Mouse (Mus musculus) liver, postnatal 0 days (tissue): ENCODE results near the gene Cfl2. TPM values are rescaled to one million over a fixed set of nuclear protein-coding genes. Genes with fewer than 3 reads are reported as not detected.
A peak's percentile ranks its signal among the peaks of the same experiment; 100 is the strongest.

ENCODE experiments used
- ATAC-seq: fragments of 200-750 bp; cut with Nextera tagmentation; 2 replicates; pipeline ENCODE4 v1.8.0; 2017; ENCODE audit warnings: mild to moderate bottlenecking, moderate library complexity
- DNase-seq: peaks from one replicate; pipeline ENCODE4 v3.0.0-alpha.2; 2016
- H3K27ac ChIP-seq: fragments of 300-500 bp; sonication (generic); 2 replicates; pipeline ENCODE4 v1.5.1; 2014; ENCODE audit warnings: antibody characterized with exemption, moderate library complexity, mild to moderate bottlenecking, low read depth
- H3K27me3 ChIP-seq: fragments of 300-500 bp; sonication (generic); 2 replicates; pipeline ENCODE4 v1.6.1; 2014; ENCODE audit warnings: low read length, control low read depth, mixed read lengths; ENCODE audit not compliant: insufficient read depth
- H3K36me3 ChIP-seq: fragments of 300-500 bp; sonication (generic); replicated peaks from 2 replicates; pipeline ENCODE4 v1.6.1; 2014; ENCODE audit warnings: mild to moderate bottlenecking, control low read depth, low read length, moderate library complexity, mixed read lengths; ENCODE audit not compliant: insufficient read depth
- H3K4me1 ChIP-seq: fragments of 300-500 bp; sonication (generic); 2 replicates; pipeline ENCODE4 v1.6.1; 2014; ENCODE audit warnings: antibody characterized with exemption, mild to moderate bottlenecking, control low read depth; ENCODE audit not compliant: insufficient read depth
- H3K4me2 ChIP-seq: fragments of 300-500 bp; sonication (generic); 2 replicates; pipeline ENCODE4 v1.6.1; 2014; ENCODE audit warnings: low read depth, mild to moderate bottlenecking, low read length, moderate library complexity, mixed read lengths
- H3K4me3 ChIP-seq: fragments of 300-500 bp; sonication (generic); 2 replicates; pipeline ENCODE4 v1.5.1; 2014; ENCODE audit warnings: low read depth, low read length
- H3K9ac ChIP-seq: fragments of 300-500 bp; sonication (generic); replicated peaks from 2 replicates; pipeline ENCODE4 v1.6.1; 2014; ENCODE audit warnings: mild to moderate bottlenecking, moderate library complexity
- H3K9me3 ChIP-seq: fragments of 300-500 bp; sonication (generic); 2 replicates; pipeline ENCODE4 v1.6.1; 2016; ENCODE audit warnings: mild to moderate bottlenecking, control low read depth, low read length, mixed read lengths
- CTCF ChIP-seq: sonication (generic); IDR thresholded peaks from 2 replicates; pipeline ENCODE4 v1.5.1; 2016; ENCODE audit warnings: antibody characterized with exemption, low read depth
- EP300 ChIP-seq: IDR thresholded peaks from 2 replicates; pipeline ENCODE4 v1.6.1; 2016; ENCODE audit warnings: antibody characterized with exemption, low read depth, mild to moderate bottlenecking
- WGBS: fragments of 180-500 bp; shearing (Covaris S2); extraction: QIAGEN DNeasy Blood & Tissue Kit; methylation state at CpG from one replicate; pipeline ENCODE4 v1.1.7; 2014; ENCODE audit not compliant: insufficient replicate concordance; 5-methylcytosine and 5-hydroxymethylcytosine counted together
- polyA plus RNA-seq: library from polyadenylated mRNA; unstranded; fragments of >200 nt; fragmentation: Nextera tagmentation; extraction: Ambion mirVana; gene quantifications from 2 replicates; pipeline ENCODE4 v1.2.1, GENCODE M21; 2015

Cfl2 gene
- polyA plus RNA-seq, 1 experiment from 2014 or later = 51.8 TPM

DNA sequence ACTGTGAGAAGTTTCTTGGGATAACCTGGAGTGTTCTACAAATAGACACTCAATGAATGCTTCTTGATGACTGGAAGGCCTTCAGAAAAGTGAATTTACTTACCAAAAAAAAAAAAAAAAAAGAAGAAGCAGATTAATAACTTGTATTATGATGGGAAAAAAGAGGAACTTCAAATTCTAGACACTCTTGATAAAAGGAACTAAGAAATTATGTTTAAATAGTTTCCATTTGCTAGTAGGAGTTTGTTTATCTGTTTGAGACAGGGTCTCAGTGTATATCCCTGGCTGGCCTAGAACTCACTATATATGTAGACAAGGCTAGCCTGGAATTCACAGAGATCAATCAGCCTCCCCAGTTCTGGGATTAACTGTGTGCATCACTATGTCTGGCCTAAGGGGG, 18.3 kb downstream of the Cfl2 start:
- ATAC-seq = no peak
- Histone ChIP-seq H3K4me2 (no peak overlapping the region), H3K9me3 (no peaks in the 10 kb centered on the region), H3K27me3 (no peaks in the 10 kb centered on the region), H3K4me3 (no peak overlapping the region), H3K36me3 (no peaks in the 10 kb centered on the region), H3K9ac (no peak overlapping the region), H3K4me1 (no peaks in the 10 kb centered on the region), H3K27ac (no peak overlapping the region)
- no peak for DNase-seq
- TF ChIP-seq CTCF = no peak
- TF ChIP-seq EP300 = no peak

DNA sequence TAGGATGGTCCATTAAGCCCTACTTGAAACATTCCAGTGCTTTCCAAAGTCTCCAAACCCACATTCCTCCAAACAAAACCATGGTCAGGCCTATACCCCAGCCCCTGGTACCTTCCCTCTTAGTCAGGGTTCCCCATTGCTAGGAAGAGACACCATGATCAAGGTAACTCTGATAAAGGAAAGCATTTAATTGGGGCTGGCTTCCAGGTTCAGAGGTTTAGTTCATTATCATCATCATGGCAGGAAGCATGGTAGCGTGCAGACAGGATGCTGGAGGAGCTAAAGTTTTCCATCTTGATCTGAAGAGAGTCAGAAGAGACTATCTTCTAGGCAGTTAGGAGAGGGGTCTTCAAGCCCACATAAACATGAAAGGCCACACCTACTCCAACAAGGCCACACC, 21.1 kb downstream of the Cfl2 start:
- H3K27ac ChIP-seq = no peak overlapping the region
- H3K4me1 ChIP-seq = no peaks in the 10 kb centered on the region
- H3K4me2 ChIP-seq = no peak overlapping the region
- ATAC-seq = no peak
- no peaks in the 10 kb centered on the region for H3K36me3 ChIP-seq
- WGBS = 79% methylated on average over 1 of the region's 1 CpGs
- no peak overlapping the region for H3K9ac ChIP-seq
- H3K4me3 ChIP-seq = no peak overlapping the region
- TF ChIP-seq EP300 = no peak
- H3K9me3 ChIP-seq = no peaks in the 10 kb centered on the region
- DNase-seq = no peak
- H3K27me3 ChIP-seq = no peaks in the 10 kb centered on the region

- 69% methylated on average over 2 of the region's 2 CpGs for WGBS
- Histone ChIP-seq H3K4me1 (0 out of 2 replicates have a peak, but pooled peaks cover 5% of the 10 kb centered on the region), H3K27ac (no peak overlapping the region), H3K36me3 (no peaks in the 10 kb centered on the region), H3K4me3 (no peak overlapping the region), H3K4me2 (no peak overlapping the region), H3K9ac (no peak overlapping the region), H3K9me3 (no peaks in the 10 kb centered on the region), H3K27me3 (no peaks in the 10 kb centered on the region)
- TF ChIP-seq EP300 (no peak), CTCF (no peak)
- DNase-seq = no peak
- no peak for ATAC-seq
Observed at GRCm38 (mm10) chr12:54839815-54840214, 22.9 kb downstream of the Cfl2 start.

DNA sequence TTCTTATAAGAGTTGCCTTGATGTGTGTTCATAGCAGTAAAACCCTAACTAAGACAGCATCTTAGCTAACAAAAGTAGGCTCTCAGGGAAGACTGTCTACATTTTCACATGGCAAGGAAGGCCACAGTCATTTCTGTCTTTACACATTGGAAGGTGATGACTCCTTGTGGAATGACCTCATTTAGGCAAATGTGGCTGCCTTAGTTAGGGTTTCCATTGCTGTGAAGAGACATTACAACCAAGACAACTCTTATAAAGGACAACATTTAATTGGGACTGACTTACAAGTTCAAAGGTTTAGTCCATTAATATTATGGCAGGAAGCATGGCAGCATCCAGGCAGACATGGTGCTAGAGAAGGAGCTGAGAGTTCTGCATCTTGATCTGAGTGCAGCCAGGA, 23.7 kb downstream of the Cfl2 start:
- ATAC-seq = no peak
- H3K9ac ChIP-seq = no peak overlapping the region
- no peak for DNase-seq
- H3K4me1 ChIP-seq = 0 out of 2 replicates have a peak, but pooled peaks cover 6% of the 10 kb centered on the region
- no peaks in the 10 kb centered on the region for H3K9me3 ChIP-seq
- H3K4me3 ChIP-seq = no peak overlapping the region
- H3K36me3 ChIP-seq = no peaks in the 10 kb centered on the region
- H3K27me3 ChIP-seq = no peaks in the 10 kb centered on the region
- no peak for TF ChIP-seq EP300
- no peak for TF ChIP-seq CTCF
- no peak overlapping the region for H3K27ac ChIP-seq
- H3K4me2 ChIP-seq = no peak overlapping the region

DNA sequence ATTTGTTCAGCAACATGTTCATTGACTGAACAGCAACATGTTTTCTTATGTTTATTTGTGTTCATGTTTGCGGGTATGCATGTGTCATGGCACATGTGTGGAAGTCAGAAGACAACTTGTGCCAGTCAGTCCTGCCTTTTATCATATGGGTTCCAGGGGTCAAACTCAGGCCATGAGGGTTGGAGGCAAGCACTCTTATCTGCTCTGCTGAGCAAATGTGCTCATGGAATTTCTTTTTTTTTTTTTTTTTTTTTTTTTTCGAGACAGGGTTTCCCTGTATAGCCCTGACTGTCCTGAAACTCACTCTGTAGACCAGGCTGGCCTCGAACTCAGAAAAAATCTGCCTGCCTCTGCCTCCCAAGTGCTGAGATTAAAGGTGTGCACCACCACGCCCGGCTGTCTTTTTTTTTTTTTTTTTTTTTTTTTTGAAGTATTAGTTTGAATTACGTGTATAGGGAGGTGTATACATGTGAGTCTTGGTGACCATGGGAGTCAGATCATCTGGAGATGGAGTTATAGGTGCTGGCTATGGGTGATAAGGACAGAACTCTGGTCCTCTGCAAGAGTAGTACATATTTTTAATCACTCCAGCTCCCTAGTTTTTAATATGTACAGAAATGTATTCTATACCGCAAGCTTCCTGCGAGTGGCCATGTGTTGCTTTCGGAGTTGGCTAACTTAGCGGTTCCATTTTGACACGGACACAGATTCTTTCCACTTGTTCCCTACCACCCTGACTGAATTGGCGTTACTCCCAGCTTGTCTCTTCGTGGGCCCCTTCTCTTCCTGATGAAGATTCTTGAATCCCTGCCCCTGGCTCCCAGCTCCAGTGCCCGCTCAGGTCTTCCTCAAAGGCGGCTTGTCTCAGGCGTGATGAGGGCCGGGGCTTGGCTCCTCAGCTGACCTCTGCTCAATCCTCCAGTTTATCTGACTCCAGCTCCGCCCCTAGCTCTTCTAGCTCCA, 26.8 kb downstream of the Cfl2 start:
- no peak overlapping the region for H3K27ac ChIP-seq
- H3K4me3 ChIP-seq = no peak overlapping the region
- TF ChIP-seq EP300 (no peak), CTCF (no peak)
- H3K9ac ChIP-seq = no peak overlapping the region
- peak overlapping the region; percentile 71; the same call in 1 of the 2 replicates for H3K4me2 ChIP-seq
- no peaks in the 10 kb centered on the region for H3K36me3 ChIP-seq
- 0 out of 2 replicates have a peak, but pooled peaks cover 6% of the 10 kb centered on the region for H3K4me1 ChIP-seq
- DNase-seq = no peak
- no peak for ATAC-seq
- H3K27me3 ChIP-seq = no peaks in the 10 kb centered on the region
- WGBS = 75% methylated on average over 18 of the region's 18 CpGs
- no peaks in the 10 kb centered on the region for H3K9me3 ChIP-seq

DNA sequence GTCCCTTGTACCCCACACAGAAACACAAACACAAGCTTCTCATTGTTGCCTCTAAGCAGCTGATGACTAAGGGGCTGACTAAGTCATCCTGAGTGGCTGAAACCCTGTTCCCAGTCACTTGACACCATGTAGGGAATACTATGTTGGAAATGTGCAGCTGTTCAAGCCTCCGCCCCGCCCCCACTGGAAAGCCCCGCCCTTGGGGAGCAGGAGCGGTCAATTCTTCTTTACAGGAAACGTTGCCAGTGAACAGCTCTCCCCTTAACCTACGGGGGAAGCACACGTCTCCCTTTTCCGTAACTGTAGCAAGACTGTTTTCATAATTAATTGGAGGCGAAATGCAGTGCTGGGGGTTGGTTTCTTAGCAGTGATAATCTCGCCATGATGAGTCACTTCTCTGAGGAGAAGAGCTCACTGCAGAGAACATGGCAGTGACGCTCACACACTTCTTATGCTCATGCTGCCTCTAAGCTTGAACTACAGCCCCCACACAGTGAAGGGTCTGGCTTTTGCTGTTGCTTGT, 27.7 kb downstream of the Cfl2 start:
- Histone ChIP-seq H3K4me3 (peak overlapping the region; percentile 41), H3K27ac (no peak overlapping the region), H3K27me3 (no peaks in the 10 kb centered on the region), H3K36me3 (no peaks in the 10 kb centered on the region), H3K9ac (peak overlapping the region; percentile 3; the same call in 1 of the 2 replicates), H3K4me1 (0 out of 2 replicates have a peak, but pooled peaks cover 6% of the 10 kb centered on the region), H3K9me3 (no peaks in the 10 kb centered on the region), H3K4me2 (peak overlapping the region; percentile 71)
- DNase-seq (peak; percentile 73), ATAC-seq (peak; percentile 79)
- no peak for TF ChIP-seq CTCF
- WGBS = 7% methylated on average over 11 of the region's 11 CpGs
